Mouse (Mus musculus): ENCODE data around the gene Tmem59l. TPM values are rescaled to one million over a fixed set of nuclear protein-coding genes. Genes with fewer than 3 reads are reported as not detected.

Gene Tmem59l
- total RNA-seq, 2 experiments from 2014 or later = not detected

DNA sequence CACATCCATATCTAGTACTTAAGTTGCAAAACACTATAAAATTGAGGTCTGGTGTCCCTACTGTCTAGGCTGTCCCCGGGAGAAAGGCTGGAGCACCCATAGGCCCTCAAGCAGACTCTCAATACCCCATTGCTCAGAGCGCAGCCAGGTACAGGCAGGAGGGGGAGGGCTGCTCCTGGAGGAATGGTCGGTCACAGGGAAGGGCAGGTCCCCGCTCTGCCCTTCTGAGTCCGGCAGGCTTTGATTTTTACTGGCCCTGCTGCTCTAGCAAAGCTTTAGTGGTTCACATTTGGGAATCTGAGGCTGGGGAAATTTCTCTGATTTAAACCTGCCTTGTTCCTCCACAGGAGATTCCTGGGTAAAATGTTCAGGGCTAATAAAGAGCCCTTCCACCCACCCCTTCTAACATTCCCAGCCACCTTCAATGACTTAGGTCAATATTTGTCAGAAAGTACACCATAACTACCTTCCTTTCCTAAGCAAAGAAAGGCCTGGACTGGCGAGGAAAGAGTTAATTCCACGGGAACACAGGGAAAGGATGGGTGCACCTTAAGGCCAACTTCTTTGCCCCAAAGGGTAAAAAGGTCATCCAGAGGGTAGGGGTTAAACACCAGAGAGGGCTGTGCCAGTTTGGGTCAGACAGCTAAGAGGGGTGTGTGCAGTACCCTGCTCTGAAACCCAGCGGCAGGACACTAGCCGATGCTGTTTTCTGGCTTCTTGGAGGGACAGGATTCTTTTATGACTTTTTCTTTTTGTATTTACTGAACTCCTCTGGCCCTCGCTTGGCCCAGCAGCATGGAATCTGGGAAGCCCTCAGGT, 3.1 kb upstream of the Tmem59l start:
- no peak for DNase-seq (ENCODE audit: low spot score)

DNA sequence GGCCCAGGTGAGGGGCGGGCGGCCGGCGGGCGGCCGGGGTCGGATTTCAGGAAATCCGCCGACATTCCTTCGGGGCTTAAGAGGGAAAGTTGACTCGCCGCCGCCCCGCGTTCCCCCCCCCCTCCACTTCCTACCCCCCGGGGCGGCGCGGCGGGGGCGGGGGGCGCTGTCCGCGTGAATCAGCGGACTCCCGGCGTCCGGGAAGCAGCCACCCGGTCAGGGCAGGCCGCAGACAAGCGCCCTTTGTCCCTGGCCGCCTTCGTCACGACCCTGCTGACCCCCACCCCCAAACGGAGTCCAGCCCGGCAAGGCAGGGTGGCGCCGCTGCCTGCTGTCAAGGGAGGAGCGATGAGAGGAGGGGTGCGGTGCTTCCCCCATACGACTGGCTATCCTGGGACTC, 2.4 kb upstream of the Tmem59l start:
- no peak for DNase-seq (ENCODE audit: low spot score)

GRCm38 (mm10) chr8:70488931-70489470, 1.8 kb upstream of the Tmem59l start:
- no peak for DNase-seq (ENCODE audit: low spot score)

DNA sequence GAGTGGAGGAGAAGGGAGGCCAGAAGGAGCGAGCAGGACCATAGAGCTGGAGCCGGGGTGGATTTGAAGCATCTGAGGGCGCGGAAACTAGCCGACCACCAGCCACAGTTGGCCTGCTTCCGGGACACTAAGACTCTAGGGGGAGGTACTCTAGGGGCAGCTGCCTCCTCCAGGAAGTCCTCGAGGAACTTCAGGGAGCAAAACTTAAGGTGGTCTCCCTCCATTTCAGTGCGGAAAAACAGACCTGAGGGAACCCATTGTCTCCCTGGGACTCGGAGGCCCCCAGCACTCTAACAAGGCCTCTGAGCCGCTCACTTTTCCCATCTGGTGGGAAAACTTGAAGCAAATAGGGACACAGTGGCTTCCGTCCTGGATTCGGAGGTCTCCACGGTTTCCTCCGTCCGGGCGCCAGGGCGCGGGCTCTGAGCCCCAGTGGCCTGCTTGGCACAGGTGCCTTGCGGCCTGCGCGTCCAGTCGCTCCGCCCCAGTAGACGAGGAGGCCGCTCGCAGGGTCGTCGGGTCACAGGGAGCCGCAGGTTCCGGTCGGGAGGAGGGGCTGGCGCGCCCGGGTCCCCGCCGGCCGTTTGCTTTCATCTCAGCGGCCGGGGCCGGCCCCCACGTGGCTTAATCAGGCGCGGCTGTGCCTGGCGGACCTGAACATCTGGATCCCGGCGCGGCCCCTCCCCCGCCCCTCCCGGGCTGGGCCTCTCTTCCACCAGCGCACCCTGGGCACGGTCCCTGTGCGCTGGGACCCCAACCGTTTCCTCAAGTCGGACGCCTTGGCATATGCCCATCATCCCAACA, 1.0 kb upstream of the Tmem59l start:
- no peak for DNase-seq (ENCODE audit: low spot score)

DNA sequence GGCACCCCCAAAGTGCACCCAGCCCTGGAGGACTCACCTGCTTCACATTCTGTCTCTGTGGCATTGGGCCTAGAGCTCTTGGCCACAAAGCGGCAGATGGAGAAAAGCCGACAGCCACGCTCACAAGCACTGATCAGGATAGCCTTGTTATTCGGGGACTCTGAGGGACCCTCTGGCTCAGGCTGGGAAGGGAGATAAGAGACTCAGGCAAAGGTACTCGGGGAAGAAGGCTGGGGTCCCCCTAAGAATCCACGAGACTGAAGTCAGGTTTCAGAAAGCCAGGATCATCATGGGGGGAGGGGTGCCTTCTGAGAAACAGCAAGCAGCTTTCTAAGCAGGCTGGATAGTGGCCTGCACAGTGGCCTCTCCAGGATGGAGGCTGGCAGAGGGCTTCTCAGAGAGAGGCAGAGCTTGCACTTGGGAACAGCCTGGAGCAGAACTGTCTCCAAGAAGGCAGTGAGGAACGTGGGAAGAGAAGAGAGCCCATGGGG, 922 bp downstream of the Tmem59l start:
- no peak for DNase-seq (ENCODE audit: low spot score)

DNA sequence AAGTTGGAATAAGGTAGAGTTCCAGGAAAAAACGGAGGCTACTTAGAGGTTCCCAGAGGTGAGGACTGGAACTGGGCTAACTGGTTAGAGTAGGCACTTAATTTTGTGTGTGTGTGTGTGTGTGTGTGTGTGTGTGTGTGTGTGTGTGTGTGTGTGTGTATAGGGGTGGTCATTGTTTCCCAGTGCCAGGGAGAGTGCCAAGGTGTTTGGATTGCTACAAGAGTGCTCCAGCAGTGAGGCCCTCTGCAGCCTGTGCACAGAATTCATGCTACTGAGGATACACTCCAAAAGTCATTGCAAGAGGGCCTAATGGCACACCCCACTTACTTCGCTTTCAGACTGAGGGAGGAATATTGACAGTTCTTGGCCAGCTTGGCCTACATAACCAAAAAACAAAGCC, 4.2 kb downstream of the Tmem59l start:
- DNase-seq (ENCODE audit: low spot score) = no peak

DNA sequence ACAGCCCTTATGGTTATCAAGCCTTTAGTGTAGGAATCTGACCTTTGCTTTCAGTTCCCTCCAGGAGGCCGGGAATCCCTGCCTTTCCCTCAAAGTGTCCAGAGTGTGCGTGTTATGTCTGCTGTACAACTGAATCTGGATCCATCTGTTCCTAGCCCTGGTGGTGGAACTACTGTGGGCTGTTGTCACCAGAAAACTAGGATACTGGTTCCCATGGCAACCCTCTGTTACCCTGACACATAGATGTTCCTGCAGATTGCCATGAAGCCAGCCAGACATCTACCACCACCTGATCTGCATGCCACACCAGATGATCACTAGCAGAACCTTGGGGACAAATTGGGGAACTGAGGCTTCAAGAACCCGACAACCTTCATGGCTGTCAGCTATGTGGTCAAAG, 5.2 kb downstream of the Tmem59l start:
- DNase-seq (ENCODE audit: low spot score) = no peak

DNA sequence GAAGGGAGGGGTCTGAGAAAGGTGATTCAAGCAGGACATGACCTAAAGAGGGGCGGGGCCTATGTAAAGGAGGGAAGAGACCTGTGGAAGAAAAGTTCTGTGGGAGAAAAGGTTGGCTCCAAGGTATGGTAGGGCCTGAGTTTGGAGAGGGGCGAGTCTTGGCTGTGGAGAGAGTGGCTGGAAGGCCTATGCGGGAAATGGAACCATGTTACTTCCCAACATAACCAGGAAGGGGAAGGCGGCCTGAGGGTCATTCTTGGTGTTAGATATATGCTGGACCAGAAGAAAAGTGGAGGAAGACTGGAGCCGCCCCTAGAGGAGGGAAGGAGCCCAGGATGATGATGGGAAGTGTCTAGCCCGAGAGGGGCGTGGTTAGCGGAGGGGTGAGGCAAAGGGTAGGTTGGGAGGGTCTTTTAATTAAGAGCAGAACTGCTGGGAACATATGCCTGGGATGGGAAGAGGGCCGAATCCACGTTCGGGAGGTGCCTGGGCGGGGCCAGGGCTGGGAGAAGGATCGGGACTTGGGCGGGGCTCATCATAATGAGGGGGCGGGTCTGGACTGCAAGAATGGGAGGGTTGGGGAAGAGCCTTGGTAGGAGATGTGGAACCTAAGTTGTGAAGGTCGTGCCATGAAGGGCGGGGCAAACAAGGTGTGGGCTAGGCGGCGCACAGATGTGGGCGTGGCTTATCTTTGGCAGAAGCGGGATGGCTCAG, 9.7 kb downstream of the Tmem59l start:
- no peak for DNase-seq (ENCODE audit: low spot score)

GRCm38 (mm10) chr8:70476333-70477268, 10.6 kb downstream of the Tmem59l start, which contains the start of gene Klhl26:
Gene Klhl26, minus strand, starts transcription at chr8:70476968.
- peak; percentile 97 for DNase-seq (ENCODE audit: low spot score)

GRCm38 (mm10) chr8:70471856-70472255, 15.3 kb downstream of the Tmem59l start:
- no peak for DNase-seq (ENCODE audit: low spot score)

DNA sequence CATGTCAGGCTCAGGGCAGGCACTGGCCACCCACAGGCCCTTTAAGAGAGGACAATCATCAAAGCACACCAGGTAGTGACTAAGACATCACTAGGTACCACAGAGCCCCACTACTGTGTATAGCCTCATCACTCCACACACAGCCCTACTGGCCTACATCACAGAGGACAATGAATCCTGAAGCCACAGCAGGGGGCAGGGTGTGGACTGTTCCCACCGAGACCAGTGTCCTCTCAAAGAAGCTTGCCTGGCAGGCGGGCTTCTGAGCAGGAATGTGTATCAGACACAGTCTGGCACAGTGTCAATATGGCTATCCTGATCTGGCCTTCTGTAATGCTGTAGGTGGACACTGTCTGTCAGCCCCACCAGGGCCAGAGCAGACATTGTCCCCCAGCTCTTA, 17.2 kb downstream of the Tmem59l start:
- no peak for DNase-seq (ENCODE audit: low spot score)

- DNase-seq (ENCODE audit: low spot score) = no peak
Observed at GRCm38 (mm10) chr8:70469295-70469916, 17.8 kb downstream of the Tmem59l start.

GRCm38 (mm10) chr8:70468733-70469132, 18.4 kb downstream of the Tmem59l start:
- DNase-seq (ENCODE audit: low spot score) = no peak

GRCm38 (mm10) chr8:70467907-70468306, 19.3 kb downstream of the Tmem59l start:
- no peak for DNase-seq (ENCODE audit: low spot score)

- DNase-seq (ENCODE audit: low spot score) = peak; percentile 43
Observed at GRCm38 (mm10) chr8:70467229-70467725, 19.9 kb downstream of the Tmem59l start.

DNA sequence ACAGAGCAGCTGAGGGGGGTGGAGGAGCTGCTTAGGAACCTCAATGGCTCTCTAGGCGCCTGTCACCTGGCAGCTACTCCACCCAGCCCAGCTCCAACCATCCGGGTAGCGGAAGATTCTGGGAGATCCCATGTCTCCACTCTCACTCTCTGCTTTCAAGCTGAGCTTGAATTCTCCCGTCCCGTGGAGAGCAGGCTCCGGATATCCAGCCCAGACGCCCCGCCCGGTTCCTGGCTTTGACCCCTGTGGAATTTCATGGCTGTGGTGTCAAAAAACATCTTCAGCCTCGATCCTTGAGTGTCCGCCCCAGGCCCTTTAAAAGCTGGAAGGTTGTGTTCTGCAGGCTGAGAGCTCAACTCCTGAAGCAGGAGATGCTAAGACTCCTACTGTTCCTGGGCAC, 20.4 kb downstream of the Tmem59l start:
- DNase-seq (ENCODE audit: low spot score) = peak; percentile 82

- DNase-seq (ENCODE audit: low spot score) = no peak
Observed at GRCm38 (mm10) chr8:70466305-70466704, 20.9 kb downstream of the Tmem59l start.

DNA sequence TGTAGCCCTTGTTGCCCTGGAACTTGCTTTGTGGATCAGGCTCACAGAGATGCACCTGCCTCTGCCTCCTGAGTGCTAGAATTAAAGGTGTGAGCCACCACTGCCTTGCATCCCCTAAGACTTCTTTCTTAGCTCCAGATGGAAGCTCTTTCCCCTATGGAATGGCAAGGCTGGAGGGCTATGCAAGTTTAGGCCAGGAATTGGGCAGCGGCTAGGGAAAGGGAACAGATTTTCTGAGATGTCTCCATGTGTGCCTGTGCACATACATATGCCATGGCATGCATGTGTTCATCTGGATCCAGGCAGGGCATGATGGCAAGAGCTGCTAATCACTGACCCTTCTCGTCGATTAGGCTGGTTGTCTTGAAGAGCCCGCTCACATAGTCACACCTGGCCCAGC, 21.5 kb downstream of the Tmem59l start:
- no peak for DNase-seq (ENCODE audit: low spot score)

DNA sequence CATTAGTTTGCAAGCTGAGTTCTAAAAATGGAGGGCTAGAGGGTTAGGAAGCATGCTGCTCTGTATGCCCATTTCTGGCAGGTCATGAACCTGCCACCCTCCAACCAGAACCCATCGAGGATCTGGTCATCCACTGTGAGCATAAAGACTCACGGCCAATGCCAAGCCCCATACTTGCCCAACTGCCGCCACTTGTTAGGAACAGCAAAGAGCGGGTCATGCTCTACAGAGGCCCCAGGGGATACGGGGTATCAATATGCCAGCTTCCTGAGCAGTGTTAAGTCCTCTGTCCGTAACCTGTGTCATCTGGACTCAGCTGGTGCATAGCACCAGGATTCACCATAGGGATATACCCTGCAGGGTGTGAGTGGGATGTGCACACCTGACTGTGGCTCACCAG, 23.0 kb downstream of the Tmem59l start:
- DNase-seq (ENCODE audit: low spot score) = no peak

GRCm38 (mm10) chr8:70463306-70463705, 23.9 kb downstream of the Tmem59l start:
- DNase-seq (ENCODE audit: low spot score) = peak; percentile 55
